Mouse (Mus musculus) forebrain, embryonic 14.5 days (tissue): ENCODE measurements around the gene Tubal3. TPM values are rescaled to one million over a fixed set of nuclear protein-coding genes. Genes with fewer than 3 reads are reported as not detected.
"Not testable (repeated sequence)": the region's sequence is repeated elsewhere in the genome, so short reads cannot be mapped to it uniquely, and the experiment has no call there.

Experiments
- ATAC-seq: fragments of 200-750 bp; cut with Nextera tagmentation; 2 replicates; pipeline ENCODE4 v1.8.0; 2017; ENCODE audit warnings: mild to moderate bottlenecking, moderate library complexity
- DNase-seq: peaks from one replicate; pipeline ENCODE4 v3.0.0-alpha.2; 2015; ENCODE audit warnings: low spot score
- H3K27ac ChIP-seq: fragments of 300-500 bp; sonication (generic); 2 replicates; pipeline ENCODE4 v1.5.1; 2014; ENCODE audit warnings: low read depth, mild to moderate bottlenecking, control low read depth, low read length, moderate library complexity
- H3K27me3 ChIP-seq: fragments of 300-500 bp; sonication (generic); replicated peaks from 2 replicates; pipeline ENCODE4 v1.6.1; 2014; ENCODE audit warnings: low read length, control low read depth, mixed read lengths; ENCODE audit not compliant: control insufficient read depth, insufficient read depth
- H3K36me3 ChIP-seq: fragments of 300-500 bp; sonication (generic); 2 replicates; pipeline ENCODE4 v1.6.1; 2014; ENCODE audit warnings: low read length, control low read depth; ENCODE audit not compliant: control insufficient read depth, insufficient read depth
- H3K4me1 ChIP-seq: fragments of 300-500 bp; sonication (generic); 2 replicates; pipeline ENCODE4 v1.6.1; 2014; ENCODE audit warnings: antibody characterized with exemption, low read length, control low read depth; ENCODE audit not compliant: control insufficient read depth, insufficient read depth
- H3K4me2 ChIP-seq: fragments of 300-500 bp; sonication (generic); 2 replicates; pipeline ENCODE4 v1.6.1; 2014; ENCODE audit warnings: mild to moderate bottlenecking, control low read depth, low read length
- H3K4me3 ChIP-seq: fragments of 300-500 bp; sonication (generic); 2 replicates; pipeline ENCODE4 v1.5.1; 2014; ENCODE audit warnings: low read depth, low read length, control low read depth
- H3K9ac ChIP-seq: fragments of 300-500 bp; sonication (generic); 2 replicates; pipeline ENCODE4 v1.6.1; 2014; ENCODE audit warnings: mild to moderate bottlenecking, low read length, control low read depth, moderate library complexity
- H3K9me3 ChIP-seq: fragments of 300-500 bp; sonication (generic); replicated peaks from 2 replicates; pipeline ENCODE4 v1.6.1; 2016; ENCODE audit warnings: low read length, control low read depth, mixed read lengths; ENCODE audit not compliant: control insufficient read depth
- whole genome bisulfite sequencing: fragments of 180-500 bp; shearing (Covaris S2); extraction: QIAGEN DNeasy Blood & Tissue Kit; methylation state at CpG from one replicate; pipeline ENCODE4 v1.1.7; 2014; 5-methylcytosine and 5-hydroxymethylcytosine counted together
- polyA plus RNA-seq: library from polyadenylated mRNA; unstranded; fragments of >200 nt; fragmentation: Nextera tagmentation; extraction: Ambion mirVana; gene quantifications from 2 replicates; pipeline ENCODE4 v1.2.1, GENCODE M21; 2014

The Tubal3 gene
- polyA plus RNA-seq, 1 experiment from 2014 or later = not detected

DNA sequence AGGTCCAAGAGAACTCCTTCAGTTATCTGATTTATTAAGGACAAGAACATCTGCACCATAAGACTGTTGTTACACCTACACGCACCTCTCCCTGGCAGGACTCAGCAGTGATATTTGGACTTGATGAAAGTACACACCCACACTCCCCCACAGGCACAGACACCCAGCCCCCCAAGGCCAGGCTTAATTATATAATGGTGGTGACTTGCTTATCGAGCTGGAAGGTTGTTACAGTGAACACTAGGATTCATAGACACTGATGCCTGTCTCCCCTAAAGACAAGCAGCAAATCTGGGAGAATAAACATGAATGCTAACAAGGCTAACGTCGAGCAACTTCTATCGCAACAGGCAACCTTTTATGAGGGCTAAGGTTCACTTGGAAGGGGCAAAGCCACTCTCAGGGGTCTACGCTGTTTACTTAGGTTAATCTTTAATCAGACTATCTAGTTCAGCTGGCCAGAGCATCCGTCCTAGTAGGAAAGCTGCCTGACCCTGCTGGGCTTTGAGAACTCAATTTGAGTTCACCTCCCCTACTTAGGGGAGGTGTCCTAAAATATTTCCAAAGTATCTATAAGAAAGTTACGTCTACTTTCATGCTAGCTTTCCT lies 26.5 kb upstream of the Tubal3 start:
- H3K9me3 ChIP-seq = no peaks in the 10 kb centered on the region
- DNase-seq (no peak), ATAC-seq (no peak)
- H3K4me3 ChIP-seq = no peak overlapping the region
- no peak overlapping the region for H3K4me2 ChIP-seq
- no peaks in the 10 kb centered on the region for H3K4me1 ChIP-seq
- H3K36me3 ChIP-seq = peaks cover 13% of the 10 kb centered on the region; the same call in 1 of the 2 replicates
- 66% methylated on average over 8 of the region's 8 CpGs for WGBS
- no peaks in the 10 kb centered on the region for H3K27me3 ChIP-seq
- no peak overlapping the region for H3K27ac ChIP-seq
- no peak overlapping the region; the same call in 1 of the 2 replicates for H3K9ac ChIP-seq

DNA sequence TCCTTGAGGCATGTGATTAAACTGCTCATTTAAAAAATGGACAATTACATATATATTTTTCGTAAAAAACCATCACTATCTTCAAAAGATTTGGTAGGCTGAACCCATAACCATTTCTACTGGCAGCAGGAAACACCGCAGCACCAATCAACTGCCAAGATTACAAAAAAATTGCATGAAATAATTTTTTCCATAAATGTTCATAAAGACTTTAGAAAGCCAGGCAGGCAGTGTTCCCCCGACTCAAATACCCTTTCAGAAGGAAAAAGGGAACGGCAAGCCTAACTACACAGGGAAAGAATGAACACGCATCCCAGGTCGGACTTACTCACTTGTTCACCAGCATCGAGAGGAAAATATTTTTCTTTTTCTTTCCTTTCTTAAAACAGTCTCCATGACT lies 25.5 kb upstream of the Tubal3 start:
- H3K4me2 ChIP-seq = peak overlapping the region; percentile 57
- H3K27ac ChIP-seq = no peak overlapping the region
- no peak for DNase-seq
- WGBS = 18% methylated on average over 7 of the region's 7 CpGs
- H3K36me3 ChIP-seq = peaks cover 3% of the 10 kb centered on the region; the same call in 1 of the 2 replicates
- H3K27me3 ChIP-seq = no peaks in the 10 kb centered on the region
- H3K4me3 ChIP-seq = peak overlapping the region; percentile 44
- no peak for ATAC-seq
- no peak overlapping the region; the same call in 1 of the 2 replicates for H3K9ac ChIP-seq
- no peaks in the 10 kb centered on the region for H3K4me1 ChIP-seq
- no peaks in the 10 kb centered on the region for H3K9me3 ChIP-seq

DNA sequence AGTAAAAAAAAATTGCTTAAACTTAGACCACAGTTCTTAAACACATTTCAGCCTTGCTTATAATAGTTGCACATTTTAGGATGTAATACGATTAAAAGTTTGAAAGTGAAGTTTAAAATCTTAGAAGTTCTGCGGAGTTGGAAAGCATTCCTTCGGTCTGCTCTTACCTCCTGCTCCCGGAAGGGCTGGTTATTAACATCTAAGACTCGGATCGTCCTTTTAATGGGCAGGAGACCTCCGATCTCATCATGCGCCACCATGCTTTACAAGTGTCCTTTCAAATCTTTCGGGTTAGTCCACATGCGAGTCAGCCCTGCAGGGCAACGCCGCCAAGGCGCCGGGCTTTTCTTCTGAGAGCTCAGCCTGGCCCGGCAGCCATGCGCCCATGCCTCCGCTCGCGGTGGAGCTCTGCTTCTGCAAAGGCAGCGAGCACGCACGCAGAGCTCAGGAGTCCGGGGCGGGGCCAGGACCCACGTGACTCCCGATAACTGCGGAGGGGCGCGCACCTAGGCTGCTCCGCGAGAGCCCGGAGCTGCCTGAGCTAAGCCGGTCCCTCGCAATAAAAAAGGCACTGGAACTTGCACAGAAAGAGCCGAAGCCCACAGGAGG lies 24.8 kb upstream of the Tubal3 start:
- ATAC-seq (peak; percentile 99), DNase-seq (peak; percentile 93)
- Histone ChIP-seq H3K36me3 (no peaks in the 10 kb centered on the region), H3K27ac (no peak overlapping the region), H3K9me3 (no peaks in the 10 kb centered on the region), H3K27me3 (no peaks in the 10 kb centered on the region), H3K9ac (peak overlapping the region; percentile 58), H3K4me1 (no peaks in the 10 kb centered on the region), H3K4me3 (peak overlapping the region; percentile 44), H3K4me2 (peak overlapping the region; percentile 57)
- WGBS = under 1% methylated on average over 35 of the region's 35 CpGs

DNA sequence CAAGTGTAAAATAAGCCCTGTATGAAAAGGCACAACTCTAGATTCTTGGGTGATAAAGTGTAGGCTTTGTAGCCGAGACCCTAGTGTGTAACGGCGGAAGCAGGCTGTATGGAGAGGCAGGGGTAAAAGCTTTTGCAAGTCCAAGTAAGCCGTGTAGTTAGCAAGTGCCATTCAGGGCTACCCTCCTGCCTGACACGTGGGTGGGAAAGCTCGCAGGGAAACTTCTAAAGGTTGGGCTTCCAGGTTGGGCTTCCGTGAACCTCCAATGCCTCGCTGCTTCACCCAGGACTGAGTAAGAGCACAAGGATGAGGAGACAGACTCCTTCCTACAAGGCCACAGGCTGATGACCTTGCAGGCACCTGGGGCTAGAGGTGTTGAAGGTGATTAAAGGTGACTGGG lies 23.5 kb upstream of the Tubal3 start:
- H3K4me2 ChIP-seq = no peak overlapping the region
- H3K4me1 ChIP-seq = no peaks in the 10 kb centered on the region
- 79% methylated on average over 8 of the region's 8 CpGs for WGBS
- no peaks in the 10 kb centered on the region for H3K27me3 ChIP-seq
- no peak overlapping the region for H3K27ac ChIP-seq
- no peak for ATAC-seq
- H3K36me3 ChIP-seq = no peaks in the 10 kb centered on the region
- H3K9ac ChIP-seq = no peak overlapping the region
- no peak for DNase-seq
- no peaks in the 10 kb centered on the region for H3K9me3 ChIP-seq
- H3K4me3 ChIP-seq = no peak overlapping the region

DNA sequence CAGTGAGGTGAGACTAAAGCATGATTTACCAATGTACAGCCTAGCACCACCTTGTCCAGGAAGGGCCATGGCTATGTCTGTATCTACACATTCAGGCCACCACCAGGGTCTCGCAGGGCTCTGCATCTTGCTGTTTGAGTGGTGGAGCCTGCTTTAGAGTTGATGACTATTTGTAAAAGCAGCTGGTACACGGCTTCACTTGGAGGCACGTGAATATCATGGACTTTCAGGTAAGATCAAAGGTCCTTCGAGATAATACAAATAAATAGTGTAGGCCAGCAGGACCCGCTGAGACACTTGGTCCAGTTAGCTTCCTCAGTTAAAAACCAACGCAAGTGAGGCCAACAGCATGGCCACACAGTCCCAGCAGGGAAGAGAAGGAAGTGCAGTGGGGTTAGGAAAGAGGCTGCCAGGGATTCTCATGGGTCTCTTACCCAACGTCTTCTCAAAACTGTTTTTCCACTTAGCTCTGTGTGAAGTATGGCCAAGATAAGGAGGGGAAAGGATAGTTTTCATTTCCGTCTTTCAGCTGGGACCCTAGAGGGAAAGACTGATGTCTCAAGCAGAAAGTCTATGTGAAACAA lies 22.6 kb upstream of the Tubal3 start:
- Histone ChIP-seq H3K27ac (no peak overlapping the region), H3K9me3 (no peaks in the 10 kb centered on the region), H3K4me2 (no peak overlapping the region), H3K36me3 (no peaks in the 10 kb centered on the region), H3K9ac (no peak overlapping the region), H3K27me3 (no peaks in the 10 kb centered on the region), H3K4me3 (no peak overlapping the region), H3K4me1 (no peaks in the 10 kb centered on the region)
- ATAC-seq = no peak
- 93% methylated on average over 8 of the region's 8 CpGs for WGBS
- DNase-seq = no peak

DNA sequence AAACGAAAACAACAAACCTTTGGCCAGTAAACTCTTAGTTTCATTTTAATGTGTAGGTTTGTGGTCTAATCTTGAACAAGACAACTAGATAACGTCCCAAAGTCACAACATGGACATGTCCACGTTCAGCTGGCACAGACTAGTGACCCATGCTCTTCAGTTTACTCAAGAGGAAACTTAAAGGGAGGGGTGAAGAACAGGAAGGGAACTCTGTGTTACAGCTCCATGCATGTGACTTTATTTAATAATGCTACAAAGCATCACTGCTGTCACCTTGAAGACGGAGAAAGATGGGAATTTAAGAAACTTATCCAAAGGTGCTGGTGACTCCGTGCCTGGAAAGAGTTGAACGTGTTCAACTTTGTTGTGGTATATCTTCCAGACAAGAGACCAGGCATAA lies 22.0 kb upstream of the Tubal3 start:
- no peak overlapping the region for H3K9ac ChIP-seq
- no peak overlapping the region for H3K4me3 ChIP-seq
- H3K4me1 ChIP-seq = no peaks in the 10 kb centered on the region
- ATAC-seq = no peak
- H3K9me3 ChIP-seq = no peaks in the 10 kb centered on the region
- H3K4me2 ChIP-seq = no peak overlapping the region
- WGBS = 93% methylated on average over 6 of the region's 6 CpGs
- H3K36me3 ChIP-seq = no peaks in the 10 kb centered on the region
- DNase-seq = no peak
- no peaks in the 10 kb centered on the region for H3K27me3 ChIP-seq
- H3K27ac ChIP-seq = no peak overlapping the region

DNA sequence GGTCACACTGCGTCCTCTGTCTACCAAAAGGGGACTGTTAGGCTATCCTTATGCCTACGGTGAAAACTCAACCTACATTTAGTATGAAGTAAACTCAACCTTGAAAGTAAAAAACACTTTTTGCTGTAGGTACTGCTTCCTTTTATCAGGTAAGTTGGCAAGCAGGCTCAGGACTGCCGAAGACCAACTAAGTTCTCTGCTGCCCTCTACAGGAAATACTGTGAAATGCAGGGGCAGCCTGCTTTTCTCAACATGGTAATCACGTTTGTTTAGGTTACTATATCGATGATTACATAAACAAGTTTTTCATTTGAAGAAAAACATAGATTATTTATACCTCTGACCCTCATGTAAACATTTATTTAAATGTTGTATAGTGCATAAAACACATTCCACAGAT lies 21.2 kb upstream of the Tubal3 start:
- Histone ChIP-seq H3K27ac (no peak overlapping the region), H3K4me1 (no peaks in the 10 kb centered on the region), H3K9ac (no peak overlapping the region), H3K4me2 (no peak overlapping the region), H3K4me3 (no peak overlapping the region), H3K36me3 (no peaks in the 10 kb centered on the region), H3K9me3 (no peaks in the 10 kb centered on the region), H3K27me3 (no peaks in the 10 kb centered on the region)
- peak; percentile 88 for DNase-seq
- no peak; the same call in 1 of the 2 replicates for ATAC-seq
- 39% methylated on average over 5 of the region's 5 CpGs for WGBS

DNA sequence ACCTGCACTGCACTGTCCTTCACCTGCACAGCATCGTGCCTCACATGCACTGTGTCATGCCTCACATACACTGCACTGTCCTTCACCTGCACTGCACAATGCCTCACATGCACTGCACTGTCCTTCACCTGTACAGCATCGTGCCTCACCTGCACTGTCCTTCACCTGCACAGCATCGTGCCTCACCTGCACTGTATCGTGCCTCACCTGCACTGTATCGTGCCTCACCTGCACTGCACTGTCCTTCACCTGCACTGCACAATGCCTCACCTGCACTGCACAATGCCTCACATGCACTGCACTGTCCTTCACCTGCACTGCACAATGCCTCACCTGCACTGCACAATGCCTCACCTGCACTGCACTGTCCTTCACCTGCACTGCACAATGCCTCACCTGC lies 19.9 kb upstream of the Tubal3 start:
- DNase-seq, H3K36me3 ChIP-seq, H3K9ac ChIP-seq, ATAC-seq, H3K4me1 ChIP-seq, H3K4me2 ChIP-seq, H3K27me3 ChIP-seq, H3K4me3 ChIP-seq, H3K27ac ChIP-seq, H3K9me3 ChIP-seq: not testable (repeated sequence)
- WGBS = 97% methylated on average over 5 of the region's 5 CpGs

DNA sequence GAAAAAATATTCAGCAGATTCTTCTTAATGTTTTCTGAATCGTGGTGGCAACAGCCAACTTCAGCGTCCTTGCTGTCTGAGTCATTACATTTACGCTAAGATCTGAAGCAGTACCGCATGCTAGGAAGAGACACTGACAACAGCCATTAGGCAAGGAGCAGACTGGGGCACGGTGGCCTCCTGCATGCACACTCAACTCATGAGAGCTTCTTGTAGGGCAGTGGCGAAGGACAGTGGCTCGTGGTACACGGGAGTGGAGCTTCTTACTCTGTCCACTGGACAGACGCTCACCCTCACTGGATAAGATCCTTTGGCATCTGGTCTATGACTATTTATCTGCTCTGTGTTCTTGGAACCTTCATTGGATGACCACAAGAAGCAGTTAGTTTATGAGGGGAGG lies 18.8 kb upstream of the Tubal3 start:
- Histone ChIP-seq H3K4me2 (no peak overlapping the region), H3K27me3 (no peaks in the 10 kb centered on the region), H3K4me1 (no peaks in the 10 kb centered on the region), H3K36me3 (0 out of 2 replicates have a peak, but pooled peaks cover 3% of the 10 kb centered on the region), H3K27ac (no peak overlapping the region), H3K9ac (no peak overlapping the region), H3K4me3 (no peak overlapping the region), H3K9me3 (no peaks in the 10 kb centered on the region)
- WGBS = 92% methylated on average over 9 of the region's 9 CpGs
- ATAC-seq (no peak), DNase-seq (no peak)
